Mouse (Mus musculus) embryonic facial prominence, embryonic 14.5 days (tissue): Measurements from ENCODE around the gene Vamp2. TPM values are rescaled to one million over a fixed set of nuclear protein-coding genes. Genes with fewer than 3 reads are reported as not detected.

Experiments
- ATAC-seq: fragments of 200-750 bp; cut with Nextera tagmentation; 2 replicates; pipeline ENCODE4 v1.8.0; 2017; ENCODE audit warnings: low read depth, moderate number of reproducible peaks, moderate TSS enrichment
- DNase-seq: peaks from one replicate; pipeline ENCODE4 v3.0.0-alpha.2; 2015; ENCODE audit warnings: low spot score
- H3K27ac ChIP-seq: fragments of 300-500 bp; sonication (generic); replicated peaks from 2 replicates; pipeline ENCODE4 v1.5.1; 2014; ENCODE audit warnings: low read depth, mild to moderate bottlenecking, low read length, moderate library complexity
- H3K27me3 ChIP-seq: fragments of 300-500 bp; sonication (generic); replicated peaks from 2 replicates; pipeline ENCODE4 v1.6.1; 2014; ENCODE audit warnings: low read length; ENCODE audit not compliant: control insufficient read depth, insufficient read depth
- H3K36me3 ChIP-seq: fragments of 300-500 bp; sonication (generic); 2 replicates; pipeline ENCODE4 v1.6.1; 2014; ENCODE audit warnings: low read length, mixed read lengths; ENCODE audit not compliant: control insufficient read depth, insufficient read depth
- H3K4me1 ChIP-seq: fragments of 300-500 bp; sonication (generic); 2 replicates; pipeline ENCODE4 v1.6.1; 2014; ENCODE audit warnings: antibody characterized with exemption, low read length; ENCODE audit not compliant: control insufficient read depth, insufficient read depth
- H3K4me2 ChIP-seq: fragments of 300-500 bp; sonication (generic); 2 replicates; pipeline ENCODE4 v1.6.1; 2014; ENCODE audit warnings: low read depth, mild to moderate bottlenecking, low read length, moderate library complexity, mixed read lengths
- H3K4me3 ChIP-seq: fragments of 300-500 bp; sonication (generic); 2 replicates; pipeline ENCODE4 v1.5.1; 2014; ENCODE audit warnings: low read depth, mild to moderate bottlenecking, low read length
- H3K9ac ChIP-seq: fragments of 300-500 bp; sonication (generic); 2 replicates; pipeline ENCODE4 v1.6.1; 2014; ENCODE audit warnings: low read depth, mild to moderate bottlenecking, low read length, moderate library complexity, mixed read lengths
- H3K9me3 ChIP-seq: fragments of 300-500 bp; sonication (generic); 2 replicates; pipeline ENCODE4 v1.6.1; 2016; ENCODE audit warnings: low read length; ENCODE audit not compliant: control insufficient read depth
- WGBS: fragments of 180-500 bp; shearing (Covaris S2); extraction: QIAGEN DNeasy Blood & Tissue Kit; methylation state at CpG from one replicate; pipeline ENCODE4 v1.1.7; 2014; 5-methylcytosine and 5-hydroxymethylcytosine counted together
- polyA plus RNA-seq: library from polyadenylated mRNA; unstranded; fragments of >200 nt; fragmentation: Nextera tagmentation; extraction: Ambion mirVana; gene quantifications from 2 replicates; pipeline ENCODE4 v1.2.1, GENCODE M21; 2014

Vamp2 gene
- polyA plus RNA-seq, 1 experiment from 2014 or later, result 97.0 TPM

DNA sequence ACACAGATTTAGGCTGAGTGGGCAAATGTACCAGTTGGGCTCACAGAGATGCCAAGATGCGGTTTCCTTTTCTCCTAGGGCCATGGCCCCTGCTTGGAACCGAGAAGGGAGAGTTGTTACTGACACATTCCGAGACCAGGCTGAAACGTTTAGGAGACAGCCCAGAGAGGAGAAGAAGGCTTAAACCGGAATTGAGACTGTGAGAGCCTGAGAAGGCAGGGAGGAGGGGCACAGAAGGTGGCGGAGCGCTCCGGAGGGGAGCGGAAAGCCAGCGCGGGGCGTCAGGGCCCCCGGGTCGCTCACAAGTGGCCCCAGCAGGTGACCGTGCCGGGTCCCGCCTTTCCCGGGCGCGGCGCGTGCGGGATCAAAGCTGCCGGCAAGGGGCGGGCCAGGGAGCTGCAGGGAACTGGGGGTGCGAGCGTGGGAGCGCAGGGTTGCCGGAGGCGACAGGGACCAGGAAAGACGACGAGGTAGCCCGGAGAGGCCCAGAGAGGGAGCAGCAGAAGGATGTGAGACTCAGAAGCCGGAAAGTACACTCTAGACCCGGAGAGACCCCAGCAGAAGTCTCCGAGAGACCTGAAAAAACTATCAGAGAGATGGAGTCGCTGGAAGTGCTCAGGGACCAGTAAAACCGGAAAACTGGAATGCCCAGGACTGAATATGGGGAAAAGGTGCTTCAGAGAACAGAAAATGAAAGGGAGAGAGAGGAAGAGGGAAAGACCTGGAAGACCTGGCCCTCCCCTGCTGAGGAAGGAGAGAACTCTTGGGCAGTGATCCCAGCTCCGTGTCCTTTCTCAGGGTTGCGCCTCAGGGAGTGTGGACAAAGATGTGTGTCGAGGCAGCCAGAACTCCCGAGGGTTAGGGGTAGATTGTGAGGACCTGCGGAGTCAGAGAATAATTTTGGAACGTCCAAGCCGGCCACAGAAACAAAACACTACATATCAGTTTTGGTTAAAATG is 29.7 kb downstream of the Vamp2 start:
- H3K4me1 ChIP-seq, result peaks cover 21% of the 10 kb centered on the region
- peak overlapping the region; percentile 84 for H3K4me3 ChIP-seq
- no peaks in the 10 kb centered on the region for H3K27me3 ChIP-seq
- peak overlapping the region; percentile 99 for H3K4me2 ChIP-seq
- no peaks in the 10 kb centered on the region for H3K36me3 ChIP-seq
- H3K9ac ChIP-seq, result peak overlapping the region; percentile 81
- DNase-seq (peak; percentile 70), ATAC-seq (0 out of 2 replicates have a peak, but pooled peaks have one; percentile 4)
- peak overlapping the region; percentile 78 for H3K27ac ChIP-seq
- H3K9me3 ChIP-seq, result no peaks in the 10 kb centered on the region
- under 1% methylated on average over 38 of the region's 45 CpGs for WGBS

- Histone ChIP-seq H3K4me1 (peaks cover 21% of the 10 kb centered on the region), H3K36me3 (no peaks in the 10 kb centered on the region), H3K9me3 (no peaks in the 10 kb centered on the region), H3K27me3 (no peaks in the 10 kb centered on the region), H3K9ac (peak overlapping the region; percentile 81; the same call in 1 of the 2 replicates), H3K4me2 (peak overlapping the region; percentile 99), H3K4me3 (peak overlapping the region; percentile 84), H3K27ac (peak overlapping the region; percentile 78; the same call in 1 of the 2 replicates)
- 2% methylated on average over 15 of the region's 15 CpGs for WGBS
- ATAC-seq (0 out of 2 replicates have a peak, but pooled peaks have one; percentile 10), DNase-seq (peak; percentile 81)
These were observed 30.5 kb downstream of the Vamp2 start for GRCm38 (mm10) chr11:69118765-69119164.

- DNase-seq (no peak), ATAC-seq (no peak)
- peaks cover 21% of the 10 kb centered on the region for H3K4me1 ChIP-seq
- H3K27ac ChIP-seq, result no peak overlapping the region
- H3K9me3 ChIP-seq, result no peaks in the 10 kb centered on the region
- peak overlapping the region; percentile 99 for H3K4me2 ChIP-seq
- no peaks in the 10 kb centered on the region for H3K36me3 ChIP-seq
- H3K9ac ChIP-seq, result 0 out of 2 replicates have a peak overlapping the region, but pooled peaks have one; percentile 37
- no peaks in the 10 kb centered on the region for H3K27me3 ChIP-seq
- H3K4me3 ChIP-seq, result peak overlapping the region; percentile 88
- 33% methylated on average over 14 of the region's 14 CpGs for WGBS
These were observed 31.3 kb downstream of the Vamp2 start for GRCm38 (mm10) chr11:69119446-69120155.

GRCm38 (mm10) chr11:69120221-69121000 is 32.1 kb downstream of the Vamp2 start, which contains the start of gene Hes7:
TSS of gene Hes7 (plus strand) at chr11:69120404.
- H3K27me3 ChIP-seq, result no peaks in the 10 kb centered on the region
- no peaks in the 10 kb centered on the region for H3K36me3 ChIP-seq
- H3K9me3 ChIP-seq, result no peaks in the 10 kb centered on the region
- H3K4me1 ChIP-seq, result peaks cover 21% of the 10 kb centered on the region
- H3K4me3 ChIP-seq, result peak within 1 kb of the TSS; percentile 88
- peak within 1 kb of the TSS; percentile 99 for H3K4me2 ChIP-seq
- WGBS, result 2% methylated on average over 27 of the region's 27 CpGs
- H3K27ac ChIP-seq, result peak within 1 kb of the TSS; percentile 84; the same call in 1 of the 2 replicates
- peak; percentile 26 for DNase-seq
- H3K9ac ChIP-seq, result peak within 1 kb of the TSS; percentile 65
- ATAC-seq, result no peak

DNA sequence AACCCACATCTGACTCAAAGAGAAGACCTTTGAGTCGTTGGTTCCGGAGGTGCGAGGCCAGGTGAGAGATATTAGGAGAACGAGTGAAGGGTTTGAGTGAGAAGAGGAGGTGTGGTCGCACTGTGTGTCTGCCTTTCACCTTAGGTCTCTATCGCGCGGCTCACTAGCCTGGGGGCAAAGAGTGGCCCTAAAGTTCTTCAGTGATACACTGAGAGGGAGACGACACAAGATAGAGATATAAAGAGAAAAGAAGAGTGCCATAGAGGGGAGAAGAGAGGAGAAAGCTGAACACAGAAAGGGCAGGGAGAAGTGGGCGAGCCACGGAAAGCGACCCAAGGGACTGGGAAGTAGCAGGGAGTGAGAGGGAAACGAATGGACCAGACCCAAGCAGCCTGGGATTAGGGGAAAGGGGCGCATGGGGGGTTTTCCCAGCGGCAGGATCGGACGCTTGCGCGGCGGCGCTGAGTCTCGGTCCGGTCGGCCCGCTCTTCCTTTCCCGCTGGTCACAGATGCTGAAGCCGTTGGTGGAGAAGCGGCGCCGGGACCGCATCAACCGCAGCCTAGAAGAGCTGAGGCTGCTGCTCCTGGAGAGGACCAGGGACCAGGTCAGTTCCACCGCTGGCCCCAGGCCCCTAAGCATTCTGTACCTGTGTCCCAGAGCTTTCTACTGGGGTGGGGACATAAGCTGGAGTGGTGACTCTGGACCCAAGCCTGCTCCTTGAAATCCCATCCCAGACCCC is 32.9 kb downstream of the Vamp2 start:
- WGBS, result 1% methylated on average over 30 of the region's 33 CpGs
- H3K9ac ChIP-seq, result peak overlapping the region; percentile 65
- peak overlapping the region; percentile 99 for H3K4me2 ChIP-seq
- peak; percentile 17 for DNase-seq
- H3K27me3 ChIP-seq, result no peaks in the 10 kb centered on the region
- peaks cover 23% of the 10 kb centered on the region for H3K4me1 ChIP-seq
- H3K4me3 ChIP-seq, result peak overlapping the region; percentile 88
- H3K9me3 ChIP-seq, result no peaks in the 10 kb centered on the region
- H3K27ac ChIP-seq, result peak overlapping the region; percentile 84; the same call in 1 of the 2 replicates
- no peaks in the 10 kb centered on the region for H3K36me3 ChIP-seq
- no peak for ATAC-seq

GRCm38 (mm10) chr11:69121741-69122335 is 33.5 kb downstream of the Vamp2 start:
- ATAC-seq (no peak), DNase-seq (peak; percentile 73)
- Histone ChIP-seq H3K27me3 (no peaks in the 10 kb centered on the region), H3K4me3 (peak overlapping the region; percentile 88), H3K4me2 (peak overlapping the region; percentile 99), H3K36me3 (no peaks in the 10 kb centered on the region), H3K27ac (peak overlapping the region; percentile 84), H3K9ac (peak overlapping the region; percentile 65), H3K4me1 (peaks cover 28% of the 10 kb centered on the region), H3K9me3 (no peaks in the 10 kb centered on the region)
- WGBS, result 1% methylated on average over 21 of the region's 32 CpGs

DNA sequence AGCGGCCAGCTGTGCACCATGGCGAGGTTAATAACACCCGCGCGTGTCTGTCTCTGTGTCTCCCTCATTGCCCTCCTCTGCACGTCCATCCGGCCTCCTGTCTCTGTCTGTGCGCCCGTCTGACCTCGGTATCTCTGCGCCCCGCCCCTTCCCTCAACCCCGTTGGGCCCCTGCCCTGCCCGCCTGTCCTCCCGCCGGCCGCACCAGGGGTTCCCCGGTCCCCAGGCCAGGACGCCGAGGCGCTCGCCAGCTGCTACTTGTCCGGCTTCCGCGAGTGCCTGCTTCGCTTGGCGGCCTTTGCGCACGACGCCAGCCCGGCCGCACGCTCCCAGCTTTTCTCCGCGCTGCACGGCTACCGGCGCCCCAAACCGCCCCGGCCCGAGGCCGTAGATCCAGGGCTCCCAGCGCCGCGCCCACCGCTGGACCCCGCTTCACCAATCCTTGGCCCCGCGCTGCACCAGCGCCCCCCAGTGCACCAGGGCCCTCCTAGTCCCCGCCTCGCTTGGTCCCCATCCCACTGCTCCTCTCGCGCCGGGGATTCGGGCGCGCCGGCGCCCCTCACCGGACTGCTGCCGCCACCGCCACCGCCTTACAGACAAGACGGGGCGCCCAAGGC is 34.2 kb downstream of the Vamp2 start, which contains the start of gene 9130213A22Rik:
TSS of gene 9130213A22Rik (minus strand) at position 254 of the 616 bp plus-strand sequence.
- peak within 1 kb of the TSS; percentile 84 for H3K27ac ChIP-seq
- H3K4me2 ChIP-seq, result peak within 1 kb of the TSS; percentile 99
- DNase-seq, result peak; percentile 94
- peak; percentile 73 for ATAC-seq
- peak within 1 kb of the TSS; percentile 65 for H3K9ac ChIP-seq
- H3K9me3 ChIP-seq, result no peaks in the 10 kb centered on the region
- H3K4me3 ChIP-seq, result peak within 1 kb of the TSS; percentile 88
- no peaks in the 10 kb centered on the region for H3K36me3 ChIP-seq
- H3K27me3 ChIP-seq, result no peaks in the 10 kb centered on the region
- WGBS, result 0% methylated on average over 10 of the region's 66 CpGs
- peaks cover 28% of the 10 kb centered on the region for H3K4me1 ChIP-seq
